Mouse (Mus musculus): ENCODE data around the gene Astn2. TPM values are rescaled to one million over a fixed set of nuclear protein-coding genes. Genes with fewer than 3 reads are reported as not detected.
A peak's percentile ranks its signal among the peaks of the same experiment; 100 is the strongest.

The Astn2 gene
- polyA plus RNA-seq, 1 experiment from 2014 or later, result 0.52 TPM

- ATAC-seq (replicated peaks; ENCODE audit: insufficient number of reproducible peaks, insufficient read depth, low FRiP score, low read depth), result 0 out of 2 replicates have a peak, but pooled peaks have one; percentile 35
- Histone ChIP-seq H3K4me1 (replicated peaks) (peaks cover 15% of the 10 kb centered on the region), H3K27ac (peak overlapping the region; percentile 34), H3K9ac (no peak overlapping the region), H3K9me3 (replicated peaks) (no peaks in the 10 kb centered on the region), H3K36me3 (no peaks in the 10 kb centered on the region), H3K4me2 (no peak overlapping the region), H3K4me3 (no peak overlapping the region), H3K27me3 (no peaks in the 10 kb centered on the region)
- WGBS, result 42% methylated on average over 5 of the region's 5 CpGs
Measured at GRCm38 (mm10) chr4:65426437-65426836, 978.0 kb downstream of the Astn2 start.

GRCm38 (mm10) chr4:65423068-65423625 is 981.3 kb downstream of the Astn2 start:
- Histone ChIP-seq H3K27me3 (no peaks in the 10 kb centered on the region), H3K9ac (no peak overlapping the region), H3K9me3 (replicated peaks) (no peaks in the 10 kb centered on the region), H3K4me1 (replicated peaks) (peaks cover 21% of the 10 kb centered on the region), H3K27ac (no peak overlapping the region), H3K36me3 (no peaks in the 10 kb centered on the region), H3K4me2 (no peak overlapping the region), H3K4me3 (no peak overlapping the region)
- WGBS, result 89% methylated on average over 3 of the region's 3 CpGs
- no peak for ATAC-seq (replicated peaks; ENCODE audit: insufficient number of reproducible peaks, insufficient read depth, low FRiP score, low read depth)

GRCm38 (mm10) chr4:65421272-65421671 is 983.1 kb downstream of the Astn2 start:
- peaks cover 14% of the 10 kb centered on the region; the same call in 1 of the 2 replicates for H3K4me1 ChIP-seq (replicated peaks)
- WGBS, result 74% methylated on average over 2 of the region's 2 CpGs
- no peak overlapping the region for H3K4me2 ChIP-seq
- no peaks in the 10 kb centered on the region for H3K27me3 ChIP-seq
- no peak overlapping the region for H3K9ac ChIP-seq
- no peaks in the 10 kb centered on the region for H3K36me3 ChIP-seq
- no peak overlapping the region for H3K4me3 ChIP-seq
- H3K27ac ChIP-seq, result peak overlapping the region; percentile 79; the same call in 1 of the 2 replicates
- H3K9me3 ChIP-seq (replicated peaks), result no peaks in the 10 kb centered on the region
- no peak for ATAC-seq (replicated peaks; ENCODE audit: insufficient number of reproducible peaks, insufficient read depth, low FRiP score, low read depth)

GRCm38 (mm10) chr4:65420511-65420931 is 983.9 kb downstream of the Astn2 start:
- Histone ChIP-seq H3K27me3 (no peaks in the 10 kb centered on the region), H3K4me3 (no peak overlapping the region), H3K9ac (no peak overlapping the region), H3K4me1 (replicated peaks) (peaks cover 14% of the 10 kb centered on the region; the same call in 1 of the 2 replicates), H3K36me3 (no peaks in the 10 kb centered on the region), H3K9me3 (replicated peaks) (no peaks in the 10 kb centered on the region), H3K4me2 (no peak overlapping the region), H3K27ac (peak overlapping the region; percentile 79)
- WGBS, result 3% methylated on average over 3 of the region's 3 CpGs
- peak; percentile 90 for ATAC-seq (replicated peaks; ENCODE audit: insufficient number of reproducible peaks, insufficient read depth, low FRiP score, low read depth)

GRCm38 (mm10) chr4:65415507-65415906 is 988.9 kb downstream of the Astn2 start:
- peaks cover 7% of the 10 kb centered on the region; the same call in 1 of the 2 replicates for H3K4me1 ChIP-seq (replicated peaks)
- H3K36me3 ChIP-seq, result no peaks in the 10 kb centered on the region
- no peaks in the 10 kb centered on the region for H3K27me3 ChIP-seq
- no peak overlapping the region for H3K4me3 ChIP-seq
- H3K9ac ChIP-seq, result no peak overlapping the region
- H3K4me2 ChIP-seq, result no peak overlapping the region
- ATAC-seq (replicated peaks; ENCODE audit: insufficient number of reproducible peaks, insufficient read depth, low FRiP score, low read depth), result no peak
- WGBS, result 43% methylated on average over 4 of the region's 4 CpGs
- no peaks in the 10 kb centered on the region for H3K9me3 ChIP-seq (replicated peaks)
- H3K27ac ChIP-seq, result no peak overlapping the region

GRCm38 (mm10) chr4:65402836-65403634 is 1001.4 kb downstream of the Astn2 start:
- peak; percentile 58 for ATAC-seq (replicated peaks; ENCODE audit: insufficient number of reproducible peaks, insufficient read depth, low FRiP score, low read depth)
- 58% methylated on average over 6 of the region's 6 CpGs for WGBS
- Histone ChIP-seq H3K4me3 (no peak overlapping the region), H3K4me2 (no peak overlapping the region), H3K27ac (no peak overlapping the region), H3K4me1 (replicated peaks) (no peaks in the 10 kb centered on the region), H3K9me3 (replicated peaks) (no peaks in the 10 kb centered on the region), H3K36me3 (no peaks in the 10 kb centered on the region), H3K27me3 (no peaks in the 10 kb centered on the region), H3K9ac (no peak overlapping the region)

GRCm38 (mm10) chr4:65402286-65402685 is 1002.1 kb downstream of the Astn2 start:
- H3K9ac ChIP-seq, result no peak overlapping the region
- ATAC-seq (replicated peaks; ENCODE audit: insufficient number of reproducible peaks, insufficient read depth, low FRiP score, low read depth), result no peak
- H3K4me2 ChIP-seq, result no peak overlapping the region
- H3K9me3 ChIP-seq (replicated peaks), result no peaks in the 10 kb centered on the region
- WGBS, result 77% methylated on average over 5 of the region's 5 CpGs
- H3K27ac ChIP-seq, result no peak overlapping the region
- H3K36me3 ChIP-seq, result no peaks in the 10 kb centered on the region
- H3K4me3 ChIP-seq, result no peak overlapping the region
- H3K27me3 ChIP-seq, result no peaks in the 10 kb centered on the region
- no peaks in the 10 kb centered on the region for H3K4me1 ChIP-seq (replicated peaks)

GRCm38 (mm10) chr4:65399457-65399856 is 1005.0 kb downstream of the Astn2 start:
- no peak overlapping the region for H3K4me3 ChIP-seq
- no peaks in the 10 kb centered on the region for H3K4me1 ChIP-seq (replicated peaks)
- no peak overlapping the region for H3K27ac ChIP-seq
- H3K27me3 ChIP-seq, result no peaks in the 10 kb centered on the region
- no peak for ATAC-seq (replicated peaks; ENCODE audit: insufficient number of reproducible peaks, insufficient read depth, low FRiP score, low read depth)
- 63% methylated on average over 4 of the region's 4 CpGs for WGBS
- H3K36me3 ChIP-seq, result no peaks in the 10 kb centered on the region
- no peak overlapping the region for H3K9ac ChIP-seq
- H3K4me2 ChIP-seq, result no peak overlapping the region
- H3K9me3 ChIP-seq (replicated peaks), result no peaks in the 10 kb centered on the region

- H3K9ac ChIP-seq, result no peak overlapping the region
- H3K4me3 ChIP-seq, result no peak overlapping the region
- WGBS, result 55% methylated on average over 3 of the region's 3 CpGs
- H3K27ac ChIP-seq, result no peak overlapping the region
- no peaks in the 10 kb centered on the region for H3K36me3 ChIP-seq
- H3K27me3 ChIP-seq, result no peaks in the 10 kb centered on the region
- no peak for ATAC-seq (replicated peaks; ENCODE audit: insufficient number of reproducible peaks, insufficient read depth, low FRiP score, low read depth)
- no peak overlapping the region for H3K4me2 ChIP-seq
- no peaks in the 10 kb centered on the region for H3K9me3 ChIP-seq (replicated peaks)
- no peaks in the 10 kb centered on the region for H3K4me1 ChIP-seq (replicated peaks)
Measured at GRCm38 (mm10) chr4:65396806-65397205, 1007.6 kb downstream of the Astn2 start.

- no peak overlapping the region for H3K4me3 ChIP-seq
- H3K9ac ChIP-seq, result no peak overlapping the region
- H3K27me3 ChIP-seq, result no peaks in the 10 kb centered on the region
- ATAC-seq (replicated peaks; ENCODE audit: insufficient number of reproducible peaks, insufficient read depth, low FRiP score, low read depth), result no peak
- WGBS, result 66% methylated on average over 4 of the region's 4 CpGs
- no peaks in the 10 kb centered on the region for H3K9me3 ChIP-seq (replicated peaks)
- H3K4me1 ChIP-seq (replicated peaks), result 0 out of 2 replicates have a peak, but pooled peaks cover 2% of the 10 kb centered on the region
- no peak overlapping the region for H3K4me2 ChIP-seq
- H3K27ac ChIP-seq, result no peak overlapping the region
- no peaks in the 10 kb centered on the region for H3K36me3 ChIP-seq
Measured at GRCm38 (mm10) chr4:65391001-65391400, 1013.4 kb downstream of the Astn2 start.

GRCm38 (mm10) chr4:65383070-65383469 is 1021.3 kb downstream of the Astn2 start:
- H3K36me3 ChIP-seq, result no peaks in the 10 kb centered on the region
- no peak overlapping the region for H3K9ac ChIP-seq
- H3K27me3 ChIP-seq, result no peaks in the 10 kb centered on the region
- no peak overlapping the region for H3K4me3 ChIP-seq
- no peaks in the 10 kb centered on the region for H3K4me1 ChIP-seq (replicated peaks)
- H3K4me2 ChIP-seq, result no peak overlapping the region
- H3K9me3 ChIP-seq (replicated peaks), result no peaks in the 10 kb centered on the region
- 81% methylated on average over 4 of the region's 4 CpGs for WGBS
- ATAC-seq (replicated peaks; ENCODE audit: insufficient number of reproducible peaks, insufficient read depth, low FRiP score, low read depth), result no peak
- no peak overlapping the region for H3K27ac ChIP-seq
